Mouse (Mus musculus) layer of hippocampus, postnatal 25 days (tissue): ENCODE data around the gene Art1. TPM values are rescaled to one million over a fixed set of nuclear protein-coding genes. Genes with fewer than 3 reads are reported as not detected.

Experiments used
- DNase-seq, 2 experiments: peaks; one replicate each; pipeline ENCODE4 v3.0.0; 2022; ENCODE audit warnings: mixed read lengths in 2 of 2, low spot score in 1 of 2; ENCODE audit errors: extremely low spot score in 1 of 2
- total RNA-seq, 2 experiments: library from RNA; stranded (reverse); gene quantifications; 2 replicates each; pipeline ENCODE4 v1.2.3; 2021

Art1 gene
- total RNA-seq, 2 experiments from 2014 or later: not detected

GRCm38 (mm10) chr7:102106700-102107141, 5.2 kb downstream of the Art1 start:
- no peak for DNase-seq

DNA sequence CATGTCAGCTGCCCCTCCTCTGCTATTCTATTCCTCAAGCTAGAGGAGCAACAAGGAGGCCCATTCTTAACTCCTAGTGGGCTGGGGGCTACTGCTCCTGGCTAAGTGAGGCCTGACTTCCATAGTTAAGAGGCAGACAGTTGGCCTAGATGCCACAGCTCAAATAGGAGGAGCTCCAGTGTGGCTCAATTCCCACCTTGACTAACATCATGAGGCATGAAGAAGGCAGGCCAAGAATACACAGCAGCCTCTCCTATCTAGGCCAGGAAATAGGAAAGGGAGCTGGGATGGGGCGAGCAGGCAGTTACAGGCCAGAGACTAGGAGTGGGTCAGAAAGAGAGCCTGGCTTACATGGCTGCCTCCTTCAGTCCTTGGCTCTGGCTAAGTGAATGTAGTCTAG, 6.7 kb downstream of the Art1 start:
- DNase-seq: no peak

GRCm38 (mm10) chr7:102109171-102109570, 7.6 kb downstream of the Art1 start, which contains the start of gene Art5:
Gene Art5 (minus strand): TSS chr7:102109489.
- DNase-seq: no peak

- no peak for DNase-seq
These were observed 8.2 kb downstream of the Art1 start for GRCm38 (mm10) chr7:102109746-102110145.

DNA sequence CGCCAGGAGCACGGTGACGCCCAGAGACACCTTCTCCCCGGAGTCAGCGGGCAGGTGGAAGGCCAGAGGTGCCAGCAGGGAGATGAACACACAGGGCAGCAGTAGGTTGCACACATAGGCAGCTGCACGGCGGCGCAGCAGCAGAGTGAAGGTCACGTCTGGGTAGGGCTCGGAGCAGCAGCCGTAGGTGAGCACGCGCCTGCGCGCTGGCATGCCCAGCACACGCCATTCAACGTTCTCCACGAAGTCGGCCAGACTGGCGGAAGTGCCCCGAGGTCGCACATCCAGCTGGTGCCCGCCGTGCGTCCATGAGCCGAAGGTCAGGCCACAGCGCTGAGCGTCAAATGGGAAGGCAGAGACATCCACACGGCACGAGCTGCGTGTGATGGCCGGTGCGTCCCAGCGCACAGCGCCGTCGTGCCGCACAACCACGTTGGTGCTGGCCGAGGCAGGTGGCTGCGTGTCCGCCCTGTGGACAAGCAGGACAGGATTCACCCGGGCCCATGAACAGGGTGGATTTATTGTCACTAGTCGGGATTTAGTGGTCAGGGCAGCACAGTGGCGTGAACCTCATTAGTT, 11.7 kb downstream of the Art1 start:
- DNase-seq: no peak

DNA sequence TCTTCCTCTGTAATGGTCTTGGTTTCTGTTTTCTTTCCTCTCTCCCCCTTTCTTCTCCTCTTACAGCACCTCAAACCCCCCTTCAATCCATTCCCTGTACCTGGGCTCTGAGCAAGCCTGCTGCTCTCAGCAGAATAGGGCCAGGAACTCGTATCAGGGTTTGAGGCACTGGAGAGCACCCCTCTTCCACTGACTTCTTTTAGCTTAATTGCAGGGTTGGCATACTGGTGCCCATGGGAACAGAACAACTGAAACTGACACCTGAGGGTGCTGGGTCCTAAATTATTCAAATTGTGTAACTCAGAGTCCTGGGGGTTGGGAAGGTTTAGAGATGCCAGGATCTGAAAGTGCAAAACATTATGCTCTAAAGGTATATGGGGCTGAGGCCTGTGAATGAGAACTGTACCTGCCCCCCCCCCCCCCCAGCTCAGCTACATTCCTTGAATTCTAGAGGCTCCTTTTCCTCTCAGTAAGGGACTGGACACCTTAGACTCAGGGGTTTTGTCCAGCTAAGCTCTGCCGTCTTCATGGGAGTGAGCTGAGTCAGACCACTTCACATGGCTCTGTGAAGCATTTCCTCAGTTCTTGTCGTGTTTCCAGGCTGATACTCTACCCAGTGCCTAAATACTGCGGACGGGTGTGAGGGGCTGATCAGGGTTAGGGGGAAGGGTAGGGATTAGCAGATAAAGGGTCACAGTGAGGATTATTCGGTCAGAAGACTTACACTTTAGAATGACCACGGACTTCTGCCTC, 15.2 kb downstream of the Art1 start, which contains the start of gene Chrna10:
Gene Chrna10, minus strand, starts transcription at position 250 of the 753 bp plus-strand sequence.
- no peak for DNase-seq

DNA sequence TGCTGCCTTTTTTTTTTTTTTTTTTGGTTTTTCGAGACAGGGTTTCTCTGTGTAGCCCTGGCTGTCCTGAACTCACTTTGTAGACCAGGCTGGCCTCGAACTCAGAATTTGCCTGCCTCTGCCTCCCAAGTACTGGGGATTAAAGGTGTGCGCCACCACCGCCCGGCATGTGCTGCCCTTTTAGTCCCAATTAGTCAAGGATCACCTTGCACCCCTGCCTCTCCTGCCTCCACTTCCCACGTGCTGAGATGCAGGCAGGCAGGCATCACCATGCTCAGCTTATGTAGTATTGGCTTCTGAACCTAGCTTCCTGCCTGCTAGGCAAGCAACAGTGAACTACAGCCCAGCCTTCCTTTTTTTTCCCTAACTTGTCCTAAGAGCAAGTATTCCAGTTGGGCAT, 15.8 kb downstream of the Art1 start:
- no peak for DNase-seq

- no peak for DNase-seq
These were observed 18.8 kb downstream of the Art1 start for GRCm38 (mm10) chr7:102120326-102120725.

DNA sequence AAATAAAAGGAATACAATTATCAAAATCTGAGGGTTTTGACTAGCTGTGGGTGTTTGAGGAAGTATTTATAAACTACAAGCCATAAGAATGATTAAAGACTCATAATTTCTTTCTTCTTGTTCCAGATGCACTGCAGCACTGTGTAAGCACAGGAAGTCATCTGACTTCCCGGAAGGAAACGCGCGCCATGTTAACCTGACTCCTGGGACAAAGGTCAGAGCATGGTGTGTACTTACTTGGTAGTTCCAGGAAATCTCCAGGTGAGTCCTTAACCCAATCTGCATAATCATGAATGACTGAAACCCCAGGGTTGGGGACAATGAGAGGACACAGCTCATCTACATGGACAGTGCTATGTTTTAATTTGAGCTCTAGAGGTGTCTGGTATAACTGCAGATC, 30.9 kb downstream of the Art1 start:
- DNase-seq: no peak

DNA sequence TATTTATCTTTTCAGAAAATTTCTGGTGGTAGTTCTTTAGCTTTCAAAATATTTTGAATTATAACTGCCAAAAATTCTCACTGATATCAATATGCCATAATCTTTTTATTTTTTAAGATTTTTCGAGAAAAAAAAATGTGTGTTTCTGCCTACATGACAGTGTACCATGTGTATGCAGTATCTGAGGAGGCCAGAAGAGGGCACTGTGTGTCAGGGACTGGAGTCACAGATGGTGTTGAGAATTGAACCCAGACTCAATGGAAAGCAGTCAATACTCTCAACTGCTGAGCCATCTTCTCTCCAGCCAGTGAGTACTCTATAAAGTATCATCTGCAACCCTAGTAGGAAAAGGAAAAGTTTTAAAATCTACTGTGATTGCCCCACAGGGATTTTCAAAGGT, 35.9 kb downstream of the Art1 start:
- DNase-seq: peak in 1 of 2 experiments; percentile 33

- no peak for DNase-seq
These were observed 36.4 kb downstream of the Art1 start for GRCm38 (mm10) chr7:102137898-102138297.

- DNase-seq: no peak
These were observed 52.1 kb downstream of the Art1 start for GRCm38 (mm10) chr7:102153691-102154090.

Other genes with a start within 250 kb of the Art1 start
- gene Folr2, start 244.5 kb upstream of the Art1 start, total RNA-seq: under 1 TPM in 1 of 2 experiments, not detected in 1; 0.71 TPM
- 10 to 100 TPM; 28.4 to 35.1 TPM for gene Anapc15, start 238.0 kb upstream of the Art1 start, total RNA-seq
- gene Folr1, start 231.0 kb upstream of the Art1 start, total RNA-seq: 1 to 10 TPM; 1.9 to 2.1 TPM
- 100 to 1,000 TPM in 1 of 2 experiments, 10 to 100 TPM in 1; 97.8 to 102 TPM for gene Lamtor1, start 195.8 kb upstream of the Art1 start, total RNA-seq
- not detected for gene Tomt, start 195.4 kb upstream of the Art1 start, total RNA-seq
- gene Lrrc51, start 167.8 kb upstream of the Art1 start, total RNA-seq: 1 to 10 TPM; 6.0 to 6.8 TPM
- 10 to 100 TPM; 89.0 to 98.9 TPM for gene Numa1, start 167.6 kb upstream of the Art1 start, total RNA-seq
- gene Il18bp, start 83.1 kb upstream of the Art1 start, total RNA-seq: 1 to 10 TPM; 4.0 to 9.1 TPM
- 10 to 100 TPM; 38.4 to 39.3 TPM for gene Rnf121, start 36.3 kb upstream of the Art1 start, total RNA-seq
- 10 to 100 TPM; 24.7 to 26.4 TPM for gene Xndc1, start 36.2 kb upstream of the Art1 start, total RNA-seq
- 1 to 10 TPM; 2.0 to 2.2 TPM for gene Xntrpc, start 36.0 kb upstream of the Art1 start, total RNA-seq
- under 1 TPM; 0.52 to 0.69 TPM for gene Trpc2, start 18.6 kb upstream of the Art1 start, total RNA-seq
- gene Art5, start 7.7 kb downstream of the Art1 start, total RNA-seq: not detected
- gene Chrna10, start 15.1 kb downstream of the Art1 start, total RNA-seq: under 1 TPM; 0.10 to 0.19 TPM
- gene Nup98, start 108.4 kb downstream of the Art1 start, total RNA-seq: 10 to 100 TPM; 36.7 to 37.8 TPM
- 10 to 100 TPM; 27.7 to 34.0 TPM for gene Pgap2, start 108.5 kb downstream of the Art1 start, total RNA-seq
- 10 to 100 TPM; 28.9 to 30.2 TPM for gene Rhog, start 154.3 kb downstream of the Art1 start, total RNA-seq
- 10 to 100 TPM; 67.7 to 70.4 TPM for gene Stim1, start 166.1 kb downstream of the Art1 start, total RNA-seq